Mouse (Mus musculus): ENCODE data around the gene H2-M2. TPM values are rescaled to one million over a fixed set of nuclear protein-coding genes. Genes with fewer than 3 reads are reported as not detected.
"Not testable (repeated sequence)": the region's sequence is repeated elsewhere in the genome, so short reads cannot be mapped to it uniquely, and the experiment has no call there.

The H2-M2 gene
- not detected in 2 replicates for polyA plus RNA-seq (2015; fragmentation: Nextera tagmentation; extraction: Ambion mirVana)

GRCm38 (mm10) chr17:37483452-37483851, at the start of gene H2-M2:
TSS of gene H2-M2 (minus strand) at chr17:37483552.
- Histone ChIP-seq H3K36me3 (replicated peaks) (no peaks in the 10 kb centered on the region), H3K9me3 (replicated peaks) (no peaks in the 10 kb centered on the region), H3K4me1 (replicated peaks) (no peaks in the 10 kb centered on the region), H3K4me2 (no peak within 1 kb of the TSS), H3K27ac (replicated peaks) (no peak within 1 kb of the TSS), H3K9ac (no peak within 1 kb of the TSS), H3K4me3 (replicated peaks) (no peak within 1 kb of the TSS), H3K27me3 (no peaks in the 10 kb centered on the region)
- no peak for ATAC-seq (ENCODE audit: insufficient read depth)
- WGBS (ENCODE audit: insufficient replicate concordance) = 50% methylated on average over 2 of the region's 2 CpGs

GRCm38 (mm10) chr17:37525427-37525826, 42.1 kb upstream of the H2-M2 start:
- not testable (repeated sequence) for H3K9ac ChIP-seq; H3K4me3 ChIP-seq (replicated peaks); H3K27ac ChIP-seq (replicated peaks); H3K4me2 ChIP-seq; H3K4me1 ChIP-seq (replicated peaks); H3K27me3 ChIP-seq; H3K9me3 ChIP-seq (replicated peaks); H3K36me3 ChIP-seq (replicated peaks); ATAC-seq (ENCODE audit: insufficient read depth)
- 6% methylated on average over 1 of the region's 1 CpGs for WGBS (ENCODE audit: insufficient replicate concordance)

GRCm38 (mm10) chr17:37524612-37525011, 41.3 kb upstream of the H2-M2 start:
- not testable (repeated sequence) for H3K4me3 ChIP-seq (replicated peaks); H3K9ac ChIP-seq; ATAC-seq (ENCODE audit: insufficient read depth); H3K9me3 ChIP-seq (replicated peaks); H3K4me1 ChIP-seq (replicated peaks); H3K27me3 ChIP-seq; H3K36me3 ChIP-seq (replicated peaks); H3K27ac ChIP-seq (replicated peaks); H3K4me2 ChIP-seq

- Histone ChIP-seq H3K4me1 (replicated peaks) (no peaks in the 10 kb centered on the region), H3K27ac (replicated peaks) (no peak within 1 kb of the TSS), H3K27me3 (no peaks in the 10 kb centered on the region), H3K4me3 (replicated peaks) (no peak within 1 kb of the TSS), H3K4me2 (no peak within 1 kb of the TSS), H3K36me3 (replicated peaks) (no peaks in the 10 kb centered on the region), H3K9ac (no peak within 1 kb of the TSS), H3K9me3 (replicated peaks) (no peaks in the 10 kb centered on the region)
- 66% methylated on average over 4 of the region's 4 CpGs for WGBS (ENCODE audit: insufficient replicate concordance)
- ATAC-seq (ENCODE audit: insufficient read depth) = no peak
These were observed 24.4 kb upstream of the H2-M2 start, which contains the start of gene Olfr111 for GRCm38 (mm10) chr17:37507730-37508129. TSS of gene Olfr111 (plus strand) at chr17:37508030.

- 13% methylated on average over 1 of the region's 1 CpGs for WGBS (ENCODE audit: insufficient replicate concordance)
These were observed 8.7 kb upstream of the H2-M2 start, which contains the start of gene Olfr110 for GRCm38 (mm10) chr17:37491930-37492518. TSS of gene Olfr110 (plus strand) at chr17:37492468.

GRCm38 (mm10) chr17:37458616-37459015, 24.7 kb downstream of the H2-M2 start, which contains the start of gene Olfr109:
TSS of gene Olfr109 (plus strand) at chr17:37458916.
- H3K36me3 ChIP-seq (replicated peaks) = no peaks in the 10 kb centered on the region
- no peak within 1 kb of the TSS for H3K4me3 ChIP-seq (replicated peaks)
- no peaks in the 10 kb centered on the region for H3K27me3 ChIP-seq
- no peak within 1 kb of the TSS for H3K27ac ChIP-seq (replicated peaks)
- ATAC-seq (ENCODE audit: insufficient read depth) = no peak
- no peaks in the 10 kb centered on the region for H3K9me3 ChIP-seq (replicated peaks)
- no peak within 1 kb of the TSS for H3K9ac ChIP-seq
- no peaks in the 10 kb centered on the region for H3K4me1 ChIP-seq (replicated peaks)
- 61% methylated on average over 1 of the region's 1 CpGs for WGBS (ENCODE audit: insufficient replicate concordance)
- H3K4me2 ChIP-seq = no peak within 1 kb of the TSS

More at GRCm38 (mm10) chr17:37491930-37492518, 8.7 kb upstream of the H2-M2 start, which contains the start of gene Olfr110:
- Histone ChIP-seq H3K4me2 (no peak within 1 kb of the TSS), H3K9me3 (replicated peaks) (no peaks in the 10 kb centered on the region), H3K4me1 (replicated peaks) (no peaks in the 10 kb centered on the region), H3K27ac (replicated peaks) (no peak within 1 kb of the TSS), H3K36me3 (replicated peaks) (no peaks in the 10 kb centered on the region), H3K9ac (no peak within 1 kb of the TSS), H3K27me3 (no peaks in the 10 kb centered on the region), H3K4me3 (replicated peaks) (no peak within 1 kb of the TSS)
- no peak for ATAC-seq (ENCODE audit: insufficient read depth)

GRCm38 (mm10) chr17:37445180-37445579, 38.2 kb downstream of the H2-M2 start, which contains the start of gene Olfr108:
TSS of gene Olfr108 (plus strand) at chr17:37445480.
- no peaks in the 10 kb centered on the region for H3K27me3 ChIP-seq
- no peak within 1 kb of the TSS for H3K4me2 ChIP-seq
- WGBS (ENCODE audit: insufficient replicate concordance) = 63% methylated on average over 1 of the region's 1 CpGs
- ATAC-seq (ENCODE audit: insufficient read depth) = no peak
- no peak within 1 kb of the TSS for H3K27ac ChIP-seq (replicated peaks)
- H3K4me1 ChIP-seq (replicated peaks) = no peaks in the 10 kb centered on the region
- H3K36me3 ChIP-seq (replicated peaks) = no peaks in the 10 kb centered on the region
- H3K9ac ChIP-seq = no peak within 1 kb of the TSS
- no peaks in the 10 kb centered on the region for H3K9me3 ChIP-seq (replicated peaks)
- no peak within 1 kb of the TSS for H3K4me3 ChIP-seq (replicated peaks)

Other genes with a start within 250 kb of the H2-M2 start
- not detected in 2 replicates for gene Olfr97, start 246.2 kb downstream of the H2-M2 start, polyA plus RNA-seq (2015; fragmentation: Nextera tagmentation; extraction: Ambion mirVana)
- not detected in 2 replicates for gene Olfr98, start 219.8 kb downstream of the H2-M2 start, polyA plus RNA-seq (2015; fragmentation: Nextera tagmentation; extraction: Ambion mirVana)
- gene H2-M3, start 213.3 kb downstream of the H2-M2 start, polyA plus RNA-seq (2015; fragmentation: Nextera tagmentation; extraction: Ambion mirVana) = 2.0 TPM in 2 replicates
- gene Olfr99, start 200.1 kb downstream of the H2-M2 start, polyA plus RNA-seq (2015; fragmentation: Nextera tagmentation; extraction: Ambion mirVana) = not detected in 2 replicates
- gene Olfr101, start 179.2 kb downstream of the H2-M2 start, polyA plus RNA-seq (2015; fragmentation: Nextera tagmentation; extraction: Ambion mirVana) = not detected in 2 replicates
- gene Olfr102, start 166.5 kb downstream of the H2-M2 start, polyA plus RNA-seq (2015; fragmentation: Nextera tagmentation; extraction: Ambion mirVana) = not detected in 2 replicates
- not detected in 2 replicates for gene Olfr103, start 143.9 kb downstream of the H2-M2 start, polyA plus RNA-seq (2015; fragmentation: Nextera tagmentation; extraction: Ambion mirVana)
- not detected in 2 replicates for gene Olfr104-ps, start 124.0 kb downstream of the H2-M2 start, polyA plus RNA-seq (2015; fragmentation: Nextera tagmentation; extraction: Ambion mirVana)
- not detected in 2 replicates for gene Olfr105-ps, start 104.5 kb downstream of the H2-M2 start, polyA plus RNA-seq (2015; fragmentation: Nextera tagmentation; extraction: Ambion mirVana)
- gene Olfr106-ps, start 93.2 kb downstream of the H2-M2 start, polyA plus RNA-seq (2015; fragmentation: Nextera tagmentation; extraction: Ambion mirVana) = not detected in 2 replicates
- not detected in 2 replicates for gene Olfr107, start 84.3 kb downstream of the H2-M2 start, polyA plus RNA-seq (2015; fragmentation: Nextera tagmentation; extraction: Ambion mirVana)
- not detected in 2 replicates for gene Olfr108, start 38.1 kb downstream of the H2-M2 start, polyA plus RNA-seq (2015; fragmentation: Nextera tagmentation; extraction: Ambion mirVana)
- not detected in 2 replicates for gene Olfr109, start 24.6 kb downstream of the H2-M2 start, polyA plus RNA-seq (2015; fragmentation: Nextera tagmentation; extraction: Ambion mirVana)
- not detected in 2 replicates for gene Olfr110, start 8.9 kb upstream of the H2-M2 start, polyA plus RNA-seq (2015; fragmentation: Nextera tagmentation; extraction: Ambion mirVana)
- gene Olfr111, start 24.5 kb upstream of the H2-M2 start, polyA plus RNA-seq (2015; fragmentation: Nextera tagmentation; extraction: Ambion mirVana) = not detected in 2 replicates
- gene Olfr112, start 85.9 kb upstream of the H2-M2 start, polyA plus RNA-seq (2015; fragmentation: Nextera tagmentation; extraction: Ambion mirVana) = not detected in 2 replicates
- not detected in 2 replicates for gene Olfr113, start 94.1 kb upstream of the H2-M2 start, polyA plus RNA-seq (2015; fragmentation: Nextera tagmentation; extraction: Ambion mirVana)
- gene Olfr114, start 109.2 kb upstream of the H2-M2 start, polyA plus RNA-seq (2015; fragmentation: Nextera tagmentation; extraction: Ambion mirVana) = not detected in 2 replicates
- gene Olfr115, start 143.6 kb upstream of the H2-M2 start, polyA plus RNA-seq (2015; fragmentation: Nextera tagmentation; extraction: Ambion mirVana) = not detected in 2 replicates
- gene Olfr116, start 143.6 kb upstream of the H2-M2 start, polyA plus RNA-seq (2015; fragmentation: Nextera tagmentation; extraction: Ambion mirVana) = not detected in 2 replicates
- gene Olfr117, start 180.2 kb upstream of the H2-M2 start, polyA plus RNA-seq (2015; fragmentation: Nextera tagmentation; extraction: Ambion mirVana) = not detected in 2 replicates
- gene Olfr118, start 183.4 kb upstream of the H2-M2 start, polyA plus RNA-seq (2015; fragmentation: Nextera tagmentation; extraction: Ambion mirVana) = not detected in 2 replicates
- not detected in 2 replicates for gene Olfr119, start 213.0 kb upstream of the H2-M2 start, polyA plus RNA-seq (2015; fragmentation: Nextera tagmentation; extraction: Ambion mirVana)
- gene Olfr120, start 238.3 kb upstream of the H2-M2 start, polyA plus RNA-seq (2015; fragmentation: Nextera tagmentation; extraction: Ambion mirVana) = not detected in 2 replicates

Measured in liver, embryonic 15.5 days (tissue).